8 mouse cellular contexts compared by ENCODE assay signal in the genomic region with DNA sequence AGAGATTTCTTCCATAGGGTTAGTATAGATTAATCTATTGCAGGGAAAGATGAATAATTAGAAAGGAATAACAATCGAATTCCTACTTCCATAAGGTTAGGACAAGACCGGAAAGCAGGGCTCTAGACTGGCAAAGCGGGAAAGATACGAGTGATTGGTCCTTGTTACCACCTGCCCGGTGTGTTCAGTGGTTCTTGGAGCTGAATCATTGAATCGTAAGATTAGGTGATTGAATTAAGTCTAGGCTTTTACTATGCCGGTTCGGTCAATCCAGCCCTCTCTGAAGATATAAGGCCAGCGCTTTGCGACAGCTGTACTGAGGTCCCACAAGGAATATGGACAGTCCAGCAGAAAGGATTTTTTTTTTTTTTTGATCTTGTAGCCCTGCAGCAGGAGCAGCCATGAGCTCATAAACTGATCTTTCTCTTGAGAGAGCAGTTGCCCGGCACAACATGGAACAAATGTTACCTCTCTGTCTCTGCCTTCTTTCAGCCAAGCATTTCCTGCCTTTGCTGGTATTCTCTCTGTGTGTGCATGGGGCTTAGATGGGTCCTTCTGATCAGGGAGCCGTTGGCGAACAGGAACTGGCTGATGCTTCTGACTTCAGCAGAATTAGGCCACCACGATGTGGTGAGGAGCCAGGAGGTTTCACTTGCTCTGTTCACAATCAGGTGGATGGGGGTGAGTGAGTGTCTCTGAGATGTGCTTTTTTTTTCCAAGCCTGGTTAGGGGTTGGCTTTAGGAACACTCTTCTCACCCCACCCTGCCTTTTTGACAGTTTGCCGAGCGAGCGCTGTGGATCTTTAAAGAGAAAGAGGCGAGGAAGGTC. TPM values are rescaled to one million over a fixed set of nuclear protein-coding genes. Genes with fewer than 3 reads are reported as not detected.
DNase-seq lines count a peak whose midpoint lies in the region; ATAC-seq and TF ChIP-seq lines count a peak whose summit lies in the region.

No protein-coding gene starts in this region.

- no peak for TF ChIP-seq EP300 in heart, adult 2 months (IDR thresholded peaks at IDR 0.05; ENCODE audit: insufficient read depth, low read depth, low read length)

- peak overlapping the region; percentile 55; the same call in 1 of the 2 replicates for H3K4me3 ChIP-seq in heart, adult 2 months
- 0 out of 2 replicates have a peak overlapping the region, but pooled peaks have one; percentile 37 for H3K4me3 ChIP-seq in forebrain, embryonic 14.5 days (ENCODE audit: low read depth, low read length)
- H3K4me3 ChIP-seq in megakaryocyte, embryonic 14.5 days (replicated peaks): peak overlapping the region; percentile 67

- 50% methylated on average over 18 of the region's 18 CpGs for WGBS in heart, adult 2 months
- WGBS in forebrain, embryonic 14.5 days: 77% methylated on average over 18 of the region's 18 CpGs

- no peak for DNase-seq in heart, adult 2 months
- DNase-seq in heart, postnatal 25 days (ENCODE audit: low spot score): no peak
- DNase-seq in CD8-positive naive resting alpha-beta T cell, adult 2 months (ENCODE audit: low read depth in 2 of 2, low spot score in 2 of 2): peak; percentile 44 to 54
- no peak for DNase-seq in forebrain, embryonic 14.5 days (ENCODE audit: low spot score)
- DNase-seq in thymus, postnatal 10 days (ENCODE audit: low spot score in 2 of 2): peak; percentile 64 to 72
- no peak for DNase-seq in kidney, adult 9 months
- DNase-seq in right cerebral cortex, adult 18-20 months: no peak

- peaks cover 32% of the 10 kb centered on the region for H3K4me1 ChIP-seq in heart, adult 2 months (ENCODE audit: control insufficient read depth, insufficient read depth, low read length)
- H3K4me1 ChIP-seq in forebrain, embryonic 14.5 days (ENCODE audit: control insufficient read depth, insufficient read depth, low read length): peaks cover 18% of the 10 kb centered on the region
- peaks cover 100% of the 10 kb centered on the region for H3K4me1 ChIP-seq in megakaryocyte, embryonic 14.5 days

- no peak for ATAC-seq in forebrain, embryonic 14.5 days

- intact Hi-C loops in heart, adult 2 months (cut with DNase I): no loop called here
- intact Hi-C loops in heart, postnatal 25 days (cut with DNase I): loop anchor here (2.0 kb wide), 1 partner anchor 19 kb away; no protein-coding TSS in a partner anchor

- H3K36me3 ChIP-seq in heart, adult 2 months (ENCODE audit: control insufficient read depth, insufficient read depth, low read length): peaks cover 13% of the 10 kb centered on the region
- H3K36me3 ChIP-seq in forebrain, embryonic 14.5 days (ENCODE audit: control insufficient read depth, insufficient read depth, low read length): no peaks in the 10 kb centered on the region
- H3K36me3 ChIP-seq in megakaryocyte, embryonic 14.5 days (replicated peaks; ENCODE audit: low read length): peaks cover 65% of the 10 kb centered on the region

- H3K27ac ChIP-seq in heart, adult 2 months: peak overlapping the region; percentile 62
- peak overlapping the region; percentile 95 for H3K27ac ChIP-seq in forebrain, embryonic 14.5 days (ENCODE audit: low read depth, low read length)

- peaks cover 9% of the 10 kb centered on the region for H3K79me2 ChIP-seq in heart, adult 2 months (replicated peaks; ENCODE audit: control insufficient read depth, insufficient read depth, low read length)

- no peaks in the 10 kb centered on the region for H3K9me3 ChIP-seq in forebrain, embryonic 14.5 days (replicated peaks; ENCODE audit: control insufficient read depth, low read length)
- no peaks in the 10 kb centered on the region for H3K9me3 ChIP-seq in megakaryocyte, embryonic 14.5 days

- peak overlapping the region; percentile 66 for H3K4me2 ChIP-seq in forebrain, embryonic 14.5 days (ENCODE audit: low read length)

- no peaks in the 10 kb centered on the region for H3K27me3 ChIP-seq in heart, adult 2 months (ENCODE audit: control insufficient read depth, insufficient read depth, low read length)
- no peaks in the 10 kb centered on the region for H3K27me3 ChIP-seq in forebrain, embryonic 14.5 days (replicated peaks; ENCODE audit: control insufficient read depth, insufficient read depth, low read length)
- H3K27me3 ChIP-seq in megakaryocyte, embryonic 14.5 days (replicated peaks): no peaks in the 10 kb centered on the region

- TF ChIP-seq POLR2A in heart, adult 2 months (IDR thresholded peaks at IDR 0.05; ENCODE audit: insufficient read depth, low read depth, low read length): no peak

- no peak for TF ChIP-seq CTCF in heart, adult 2 months (IDR thresholded peaks at IDR 0.05)

- H3K9ac ChIP-seq in heart, adult 2 months (ENCODE audit: low read depth, low read length): peak overlapping the region; percentile 36
- peak overlapping the region; percentile 21; the same call in 1 of the 2 replicates for H3K9ac ChIP-seq in forebrain, embryonic 14.5 days (ENCODE audit: low read length)

RNA-seq across cellular contexts. Expression of a gene that starts 35.9 kb away (rescaled TPM):
- 10 to 100 TPM; 50.0 to 50.7 TPM for total RNA-seq in heart, adult 2 months (2021)
- polyA plus RNA-seq in heart, adult 2 months (2012; rRNA removed): 21.5 and 29.9 TPM in 2 replicates
- total RNA-seq in heart, postnatal 25 days (2021): 10 to 100 TPM; 56.1 to 63.6 TPM
- 1.3 and 1.5 TPM in 2 replicates for polyA plus RNA-seq in forebrain, embryonic 14.5 days (2014; fragmentation: Nextera tagmentation; extraction: Ambion mirVana)
- 36.8 and 40.6 TPM in 2 replicates for polyA plus RNA-seq in megakaryocyte, embryonic 14.5 days (2012; ENCODE audit: insufficient read depth, low replicate concordance)

Comparison
In these comparisons a context has a peak if more than half of its experiments do, and no peak if none do; other contexts are left out.
1. DNase-seq: peak in CD8-positive naive resting alpha-beta T cell, adult 2 months (2 of 2) and thymus, postnatal 10 days (2 of 2); none in heart, adult 2 months (0 of 2), heart, postnatal 25 days (single experiment), forebrain, embryonic 14.5 days (single experiment), kidney, adult 9 months (single experiment) and right cerebral cortex, adult 18-20 months (single experiment).
2. Peak in every context shown above with its lines, with median percentiles within 50 percentile points of each other: H3K4me3 ChIP-seq.